ENCODE assay signal across 7 mouse cellular contexts in genomic region chr11:32718371-32718770, GRCm38 (mm10).
DNase-seq lines count a peak whose midpoint lies in the region; ATAC-seq and TF ChIP-seq lines count a peak whose summit lies in the region.

No protein-coding gene starts in this region.

- 0 out of 2 replicates have a peak, but pooled peaks have one; percentile 47 for ATAC-seq in hindbrain, postnatal 0 days
- ATAC-seq in lung, postnatal 0 days = peak; percentile 65
- ATAC-seq in forebrain, embryonic 11.5 days (replicated peaks; ENCODE audit: low FRiP score) = no peak

- H3K4me3 ChIP-seq in hindbrain, postnatal 0 days (ENCODE audit: low read length) = no peak overlapping the region
- no peak overlapping the region for H3K4me3 ChIP-seq in hindbrain, embryonic 10.5 days
- no peak overlapping the region for H3K4me3 ChIP-seq in MEL (ENCODE audit: control insufficient read depth in 1 of 2, insufficient read depth in 1 of 2, low read depth in 2 of 2, low read length in 2 of 2)
- H3K4me3 ChIP-seq in lung, postnatal 0 days (ENCODE audit: low read depth, low read length) = no peak overlapping the region
- H3K4me3 ChIP-seq in forebrain, embryonic 11.5 days (ENCODE audit: low read depth, low read length) = no peak overlapping the region

- TF ChIP-seq RAD21 in MEL (IDR thresholded peaks at IDR 0.05; ENCODE audit: low read depth, low read length) = no peak

- no peaks in the 10 kb centered on the region for H3K9me3 ChIP-seq in hindbrain, postnatal 0 days (ENCODE audit: low read length)
- H3K9me3 ChIP-seq in hindbrain, embryonic 10.5 days = no peaks in the 10 kb centered on the region
- no peaks in the 10 kb centered on the region for H3K9me3 ChIP-seq in MEL (replicated peaks; ENCODE audit: insufficient read depth, low read length)
- no peaks in the 10 kb centered on the region for H3K9me3 ChIP-seq in lung, postnatal 0 days (ENCODE audit: low read length)
- H3K9me3 ChIP-seq in forebrain, embryonic 11.5 days (ENCODE audit: control insufficient read depth, low read length) = no peaks in the 10 kb centered on the region

- 31% methylated on average over 2 of the region's 2 CpGs for WGBS in hindbrain, postnatal 0 days
- WGBS in hindbrain, embryonic 10.5 days = 63% methylated on average over 2 of the region's 2 CpGs
- 54% methylated on average over 2 of the region's 2 CpGs for WGBS in lung, postnatal 0 days
- 64% methylated on average over 2 of the region's 2 CpGs for WGBS in forebrain, embryonic 11.5 days

- H3K79me2 ChIP-seq in MEL (ENCODE audit: control insufficient read depth, insufficient read depth, low read length, poor library complexity) = peaks cover 5% of the 10 kb centered on the region; the same call in 1 of the 2 replicates

- TF ChIP-seq POLR2A in MEL (IDR thresholded peaks at IDR 0.05; ENCODE audit: control insufficient read depth in 1 of 2, insufficient read depth in 1 of 2, low read depth in 1 of 2, low read length in 2 of 2, poor library complexity in 1 of 2) = no peak

- 0 out of 2 replicates have a peak, but pooled peaks cover 4% of the 10 kb centered on the region for H3K4me1 ChIP-seq in hindbrain, postnatal 0 days (ENCODE audit: insufficient read depth, low read length)
- no peaks in the 10 kb centered on the region for H3K4me1 ChIP-seq in hindbrain, embryonic 10.5 days (replicated peaks)
- H3K4me1 ChIP-seq in MEL (ENCODE audit: control insufficient read depth in 1 of 2, insufficient read depth in 2 of 2, low read length in 2 of 2) = 0 out of 4 replicates have a peak, but pooled peaks cover 0 to 3% of the 10 kb centered on the region in 2 experiments
- H3K4me1 ChIP-seq in lung, postnatal 0 days (ENCODE audit: insufficient read depth, low read depth, low read length) = 0 out of 2 replicates have a peak, but pooled peaks cover 3% of the 10 kb centered on the region
- no peaks in the 10 kb centered on the region for H3K4me1 ChIP-seq in forebrain, embryonic 11.5 days (replicated peaks; ENCODE audit: control insufficient read depth, insufficient read depth, low read length)

- peaks cover 4% of the 10 kb centered on the region; the same call in 1 of the 2 replicates for H3K36me3 ChIP-seq in hindbrain, postnatal 0 days (ENCODE audit: insufficient read depth, low read length)
- peaks cover 18% of the 10 kb centered on the region for H3K36me3 ChIP-seq in hindbrain, embryonic 10.5 days
- H3K36me3 ChIP-seq in MEL (ENCODE audit: control insufficient read depth in 1 of 2, insufficient read depth in 2 of 2, low read length in 2 of 2) = peaks cover 6 to 12% of the 10 kb centered on the region in 2 experiments
- no peaks in the 10 kb centered on the region for H3K36me3 ChIP-seq in lung, postnatal 0 days (ENCODE audit: insufficient read depth, low read length)
- no peaks in the 10 kb centered on the region for H3K36me3 ChIP-seq in forebrain, embryonic 11.5 days (ENCODE audit: control insufficient read depth, insufficient read depth, low read length)

- no peaks in the 10 kb centered on the region for H3K27me3 ChIP-seq in hindbrain, postnatal 0 days (ENCODE audit: insufficient read depth, low read length)
- no peaks in the 10 kb centered on the region for H3K27me3 ChIP-seq in hindbrain, embryonic 10.5 days (ENCODE audit: insufficient read depth, poor library complexity, severe bottlenecking)
- no peaks in the 10 kb centered on the region for H3K27me3 ChIP-seq in MEL (ENCODE audit: control insufficient read depth in 1 of 2, insufficient read depth in 2 of 2, low read length in 2 of 2)
- no peaks in the 10 kb centered on the region for H3K27me3 ChIP-seq in lung, postnatal 0 days (replicated peaks; ENCODE audit: insufficient read depth, low read length)
- H3K27me3 ChIP-seq in forebrain, embryonic 11.5 days (ENCODE audit: control insufficient read depth, insufficient read depth, low read length) = no peaks in the 10 kb centered on the region

- TF ChIP-seq CTCF in hindbrain, postnatal 0 days (IDR thresholded peaks at IDR 0.05; ENCODE audit: low read depth) = no peak
- TF ChIP-seq CTCF in MEL (IDR thresholded peaks at IDR 0.05 in 2 of 3, conservative IDR thresholded peaks at IDR 0.05 in 1 of 3; ENCODE audit: control insufficient read depth in 1 of 3, insufficient read depth in 1 of 3, low read depth in 2 of 3, low read length in 3 of 3, poor library complexity in 1 of 3, severe bottlenecking in 1 of 3) = no peak
- no peak for TF ChIP-seq CTCF in lung, postnatal 0 days (IDR thresholded peaks at IDR 0.05)

- TF ChIP-seq EP300 in MEL (IDR thresholded peaks at IDR 0.05; ENCODE audit: low read depth in 1 of 2, low read length in 2 of 2) = no peak
- no peak for TF ChIP-seq EP300 in lung, postnatal 0 days (IDR thresholded peaks at IDR 0.05)

- no peak overlapping the region for H3K9ac ChIP-seq in hindbrain, postnatal 0 days (replicated peaks; ENCODE audit: low read length)
- H3K9ac ChIP-seq in MEL (ENCODE audit: control insufficient read depth, low read depth, low read length, poor library complexity, severe bottlenecking) = no peak overlapping the region
- H3K9ac ChIP-seq in lung, postnatal 0 days (replicated peaks; ENCODE audit: low read depth) = no peak overlapping the region
- no peak overlapping the region for H3K9ac ChIP-seq in forebrain, embryonic 11.5 days (ENCODE audit: low read length)

- H3K4me2 ChIP-seq in hindbrain, postnatal 0 days (ENCODE audit: low read depth, low read length) = no peak overlapping the region
- no peak overlapping the region for H3K4me2 ChIP-seq in lung, postnatal 0 days (replicated peaks; ENCODE audit: low read depth, low read length)
- H3K4me2 ChIP-seq in forebrain, embryonic 11.5 days (ENCODE audit: low read depth, low read length, severe bottlenecking) = no peak overlapping the region

- peak; percentile 36 for DNase-seq in hindbrain, postnatal 0 days (ENCODE audit: low spot score)
- DNase-seq in hindbrain, embryonic 10.5 days (ENCODE audit: low spot score) = no peak
- DNase-seq in MEL (ENCODE audit: low read depth, low spot score) = peak; percentile 48
- peak; percentile 69 for DNase-seq in cerebellum, adult 9-10 months
- peak; percentile 50 for DNase-seq in lung, postnatal 0 days (ENCODE audit: low spot score)
- DNase-seq in layer of hippocampus, adult 9-10 months (ENCODE audit: low spot score) = no peak
- DNase-seq in forebrain, embryonic 11.5 days (ENCODE audit: low spot score) = no peak

- H3K27ac ChIP-seq in hindbrain, postnatal 0 days = no peak overlapping the region
- H3K27ac ChIP-seq in hindbrain, embryonic 10.5 days = no peak overlapping the region
- H3K27ac ChIP-seq in MEL (ENCODE audit: control insufficient read depth, low read depth, low read length) = no peak overlapping the region
- no peak overlapping the region for H3K27ac ChIP-seq in lung, postnatal 0 days (ENCODE audit: low read length)
- no peak overlapping the region for H3K27ac ChIP-seq in forebrain, embryonic 11.5 days (ENCODE audit: low read depth, low read length)

TF ChIP-seq in MEL, 35 proteins besides CTCF, POLR2A, EP300 and RAD21:
- no peak for TF ChIP-seq ZMIZ1 (IDR thresholded peaks at IDR 0.05; ENCODE audit: low read depth, low read length)
- TF ChIP-seq MYB (IDR thresholded peaks at IDR 0.05; ENCODE audit: low read depth, low read length) = no peak
- TF ChIP-seq MAZ (IDR thresholded peaks at IDR 0.05; ENCODE audit: low read depth, low read length) = no peak
- peak; percentile 81 for TF ChIP-seq SIN3A (IDR thresholded peaks at IDR 0.05; ENCODE audit: low read length)
- TF ChIP-seq JUND (IDR thresholded peaks at IDR 0.05; ENCODE audit: low read depth, low read length) = no peak
- 0 out of 2 replicates have a peak, but pooled peaks have one; percentile 40 for TF ChIP-seq MXI1 (IDR thresholded peaks at IDR 0.05; ENCODE audit: low read depth, low read length)
TF ChIP-seq in MEL: peak in this region for 2.

Comparison
In these comparisons a context has a peak if more than half of its experiments do, and no peak if none do; other contexts are left out.
1. DNase-seq: peak in hindbrain, postnatal 0 days (single experiment), MEL (single experiment), cerebellum, adult 9-10 months (single experiment) and lung, postnatal 0 days (single experiment); none in hindbrain, embryonic 10.5 days (single experiment), layer of hippocampus, adult 9-10 months (single experiment) and forebrain, embryonic 11.5 days (single experiment).